Mouse (Mus musculus): ENCODE results near the gene Aspscr1.

Gene Aspscr1

GRCm38 (mm10) chr11:120672687-120673593, at the start of gene Aspscr1:
Gene Aspscr1 (plus strand): TSS chr11:120672973.
- peak; percentile 85 to 86 for DNase-seq (ENCODE audit: low spot score in 2 of 2)

GRCm38 (mm10) chr11:120623961-120624679, 48.7 kb upstream of the Aspscr1 start:
- peak in 1 of 2 experiments; percentile 54 for DNase-seq (ENCODE audit: low spot score in 2 of 2)

- peak; percentile 67 to 78 for DNase-seq (ENCODE audit: low spot score in 2 of 2)
Measured at GRCm38 (mm10) chr11:120624680-120625111, 48.1 kb upstream of the Aspscr1 start.

- no peak for DNase-seq (ENCODE audit: low spot score in 2 of 2)
Measured at GRCm38 (mm10) chr11:120625152-120625775, 47.5 kb upstream of the Aspscr1 start, which contains the start of gene Sirt7. Gene Sirt7 (minus strand): TSS chr11:120625240.

GRCm38 (mm10) chr11:120626785-120627467, 45.8 kb upstream of the Aspscr1 start:
- no peak for DNase-seq (ENCODE audit: low spot score in 2 of 2)

- DNase-seq (ENCODE audit: low spot score in 2 of 2), result no peak
Measured at GRCm38 (mm10) chr11:120627468-120628300, 45.1 kb upstream of the Aspscr1 start.

- DNase-seq (ENCODE audit: low spot score in 2 of 2), result no peak
Measured at GRCm38 (mm10) chr11:120628601-120629340, 44.0 kb upstream of the Aspscr1 start.

GRCm38 (mm10) chr11:120629341-120629730, 43.4 kb upstream of the Aspscr1 start:
- DNase-seq (ENCODE audit: low spot score in 2 of 2), result no peak

- DNase-seq (ENCODE audit: low spot score in 2 of 2), result no peak
Measured at GRCm38 (mm10) chr11:120629911-120630310, 42.9 kb upstream of the Aspscr1 start.

- no peak for DNase-seq (ENCODE audit: low spot score in 2 of 2)
Measured at GRCm38 (mm10) chr11:120630401-120630871, 42.3 kb upstream of the Aspscr1 start.

- DNase-seq (ENCODE audit: low spot score in 2 of 2), result no peak
Measured at GRCm38 (mm10) chr11:120630881-120631725, 41.7 kb upstream of the Aspscr1 start.

- DNase-seq (ENCODE audit: low spot score in 2 of 2), result no peak
Measured at GRCm38 (mm10) chr11:120631726-120632448, 40.9 kb upstream of the Aspscr1 start.

- peak in 1 of 2 experiments; percentile 41 for DNase-seq (ENCODE audit: low spot score in 2 of 2)
Measured at GRCm38 (mm10) chr11:120632559-120633519, 39.9 kb upstream of the Aspscr1 start.

- DNase-seq (ENCODE audit: low spot score in 2 of 2), result peak; percentile 81 to 84
Measured at GRCm38 (mm10) chr11:120633520-120634343, 39.0 kb upstream of the Aspscr1 start, which contains the start of gene Mafg. Gene Mafg (minus strand): TSS chr11:120633600.

GRCm38 (mm10) chr11:120634810-120635209, 38.0 kb upstream of the Aspscr1 start:
- no peak for DNase-seq (ENCODE audit: low spot score in 2 of 2)

GRCm38 (mm10) chr11:120641255-120641654, 31.5 kb upstream of the Aspscr1 start:
- no peak for DNase-seq (ENCODE audit: low spot score in 2 of 2)
